Mouse (Mus musculus) small intestine, adult 2 months (tissue): ENCODE results near the gene Wbp4.

Source experiments
- CTCF ChIP-seq: fragments of 200-500 bp; IDR thresholded peaks from 2 replicates; pipeline ENCODE4 v1.5.1; 2012; ENCODE audit warnings: low read depth, mild to moderate bottlenecking, control low read depth, inconsistent platforms, low read length, moderate library complexity, mixed read lengths; ENCODE audit not compliant: insufficient replicate concordance, insufficient read length; ENCODE audit errors: extremely low read depth
- POLR2A ChIP-seq: fragments of 200-500 bp; IDR thresholded peaks from 2 replicates; pipeline ENCODE4 v1.6.1; 2012; ENCODE audit warnings: low read depth, mild to moderate bottlenecking, control low read depth, inconsistent platforms, low read length, moderate library complexity

- TF ChIP-seq CTCF (no peak), POLR2A (no peak)
These were observed 38.3 kb upstream of the Wbp4 start for GRCm38 (mm10) chr14:79519663-79519975.
